Mouse (Mus musculus) embryonic facial prominence, embryonic 12.5 days (tissue): Measurements from ENCODE around the gene Clec4a1. TPM values are rescaled to one million over a fixed set of nuclear protein-coding genes. Genes with fewer than 3 reads are reported as not detected.

Experiments used
- ATAC-seq: fragments of 200-750 bp; cut with Nextera tagmentation; 2 replicates; pipeline ENCODE4 v1.8.0; 2017; ENCODE audit not compliant: insufficient number of reproducible peaks, insufficient read depth, low FRiP score, low TSS enrichment
- H3K27ac ChIP-seq: fragments of 300-500 bp; sonication (generic); 2 replicates; pipeline ENCODE4 v1.5.1; 2016; ENCODE audit warnings: mild to moderate bottlenecking
- H3K27me3 ChIP-seq: fragments of 300-500 bp; sonication (generic); 2 replicates; pipeline ENCODE4 v1.6.1; 2016; ENCODE audit warnings: mild to moderate bottlenecking, moderate library complexity
- H3K36me3 ChIP-seq: fragments of 300-500 bp; sonication (generic); 2 replicates; pipeline ENCODE4 v1.6.1; 2016; ENCODE audit warnings: mild to moderate bottlenecking
- H3K4me1 ChIP-seq: fragments of 300-500 bp; sonication (generic); 2 replicates; pipeline ENCODE4 v1.6.1; 2016
- H3K4me2 ChIP-seq: fragments of 300-500 bp; sonication (generic); replicated peaks from 2 replicates; pipeline ENCODE4 v1.6.1; 2016; ENCODE audit warnings: mild to moderate bottlenecking, moderate library complexity
- H3K4me3 ChIP-seq: fragments of 300-500 bp; sonication (generic); 2 replicates; pipeline ENCODE4 v1.5.1; 2016; ENCODE audit warnings: mild to moderate bottlenecking
- H3K9ac ChIP-seq: fragments of 300-500 bp; sonication (generic); 2 replicates; pipeline ENCODE4 v1.6.1; 2016; ENCODE audit warnings: mild to moderate bottlenecking, moderate library complexity
- H3K9me3 ChIP-seq: fragments of 300-500 bp; sonication (generic); 2 replicates; pipeline ENCODE4 v1.6.1; 2016; ENCODE audit warnings: mild to moderate bottlenecking, moderate library complexity
- WGBS: fragments of 180-500 bp; shearing (Covaris S2); methylation state at CpG from one replicate; pipeline ENCODE4 v1.1.7; 2016; 5-methylcytosine and 5-hydroxymethylcytosine counted together
- polyA plus RNA-seq: library from polyadenylated mRNA; unstranded; fragments of >200 nt; fragmentation: Nextera tagmentation; extraction: Ambion mirVana; gene quantifications from 2 replicates; pipeline ENCODE4 v1.2.1, GENCODE M21; 2016

The Clec4a1 gene
- polyA plus RNA-seq = 0.90 and 0.93 TPM in 2 replicates

DNA sequence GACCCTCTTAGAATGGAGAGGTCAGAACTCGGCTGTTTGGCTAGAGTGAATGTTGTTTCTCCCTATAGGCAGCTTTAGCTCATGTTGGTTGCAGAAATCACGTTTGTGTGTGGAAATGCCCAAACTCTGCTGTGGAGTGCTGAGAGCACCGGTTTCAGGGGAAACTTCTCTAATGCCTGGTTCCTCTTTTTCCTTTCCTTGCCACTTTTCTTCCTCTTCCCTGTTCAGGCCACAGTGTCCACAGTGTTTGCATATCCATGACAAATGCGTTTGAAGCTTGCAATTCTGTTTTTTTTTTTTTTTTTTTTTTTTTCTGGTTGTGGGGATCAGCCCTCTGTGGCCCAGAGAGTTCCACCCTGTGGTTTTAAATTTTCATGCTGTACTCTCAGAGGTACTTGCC, at the start of gene Clec4a1:
TSS of gene Clec4a1 (plus strand) at position 398 of the 400 bp plus-strand sequence.
- H3K9ac ChIP-seq = no peak within 1 kb of the TSS
- no peaks in the 10 kb centered on the region for H3K4me1 ChIP-seq
- 62% methylated on average over 4 of the region's 4 CpGs for WGBS
- no peaks in the 10 kb centered on the region for H3K9me3 ChIP-seq
- no peak within 1 kb of the TSS for H3K4me2 ChIP-seq
- ATAC-seq = no peak
- H3K36me3 ChIP-seq = no peaks in the 10 kb centered on the region
- H3K27ac ChIP-seq = no peak within 1 kb of the TSS
- no peak within 1 kb of the TSS for H3K4me3 ChIP-seq
- H3K27me3 ChIP-seq = no peaks in the 10 kb centered on the region

DNA sequence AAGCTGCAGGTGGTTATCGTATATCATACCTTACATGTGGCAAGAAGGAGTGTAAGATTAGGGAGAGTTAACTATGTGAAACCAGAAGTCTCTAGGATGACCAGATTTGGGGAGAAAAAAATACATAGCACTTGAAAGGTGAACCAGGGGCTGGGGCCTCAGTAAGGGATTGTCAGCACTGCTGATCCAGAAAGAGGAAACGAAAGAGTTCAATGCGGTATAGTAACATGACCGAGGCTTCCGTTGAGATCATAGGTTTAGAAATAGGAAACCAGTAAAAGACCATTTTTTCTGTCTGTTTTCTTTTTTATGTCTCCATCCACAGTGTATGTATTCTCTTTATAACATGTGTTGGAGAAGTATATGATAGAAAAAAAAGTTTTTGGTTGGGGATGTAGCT, 48.8 kb upstream of the Clec4a1 start:
- H3K4me2 ChIP-seq = no peak overlapping the region
- no peaks in the 10 kb centered on the region for H3K27me3 ChIP-seq
- H3K4me3 ChIP-seq = no peak overlapping the region
- H3K9ac ChIP-seq = no peak overlapping the region
- peaks cover 4% of the 10 kb centered on the region for H3K4me1 ChIP-seq
- no peak for ATAC-seq
- H3K27ac ChIP-seq = no peak overlapping the region
- no peaks in the 10 kb centered on the region for H3K36me3 ChIP-seq
- WGBS = 96% methylated on average over 5 of the region's 5 CpGs
- no peaks in the 10 kb centered on the region for H3K9me3 ChIP-seq

DNA sequence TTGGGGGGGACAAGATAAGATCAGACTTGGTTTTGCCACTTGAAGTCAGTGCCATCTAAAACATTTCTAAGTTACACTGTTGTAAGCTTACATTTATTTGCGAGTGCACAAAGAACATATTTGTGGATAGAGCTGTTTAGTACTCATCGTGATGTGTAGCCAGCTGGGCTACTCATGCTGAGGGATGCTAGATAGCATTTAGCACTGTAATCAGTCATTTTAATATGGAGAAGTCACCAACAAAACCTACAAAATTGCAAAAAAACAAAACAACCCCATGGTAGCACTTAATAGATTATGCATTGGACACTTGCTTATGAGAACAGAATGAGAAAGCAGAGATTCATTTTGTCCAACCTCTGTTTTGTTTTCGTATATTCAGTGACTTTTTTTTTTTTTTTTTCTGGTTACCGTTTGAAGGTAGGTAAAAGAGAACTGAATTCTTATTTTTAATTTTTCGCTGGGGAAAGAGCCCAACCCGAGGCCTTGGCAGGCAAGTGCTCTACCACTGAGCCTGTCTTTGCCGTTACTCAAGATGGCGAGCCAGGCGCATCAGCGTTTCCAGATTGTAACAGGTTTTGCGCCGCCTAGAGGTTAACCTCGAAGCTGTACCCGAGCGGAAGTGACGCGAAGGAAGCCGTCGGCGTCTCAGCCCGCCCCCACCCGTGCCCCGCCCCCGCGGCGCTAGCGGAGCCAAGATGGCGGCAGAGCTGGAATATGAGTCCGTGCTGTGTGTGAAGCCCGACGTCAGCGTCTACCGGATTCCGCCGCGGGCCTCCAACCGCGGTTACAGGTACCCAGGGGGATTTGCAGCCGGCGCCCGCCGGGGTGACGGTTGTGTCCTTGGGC, 47.6 kb upstream of the Clec4a1 start, which contains the start of gene Necap1:
TSS of gene Necap1 (plus strand) at position 604 of the 849 bp plus-strand sequence.
- Histone ChIP-seq H3K4me2 (peak within 1 kb of the TSS; percentile 54), H3K27me3 (no peaks in the 10 kb centered on the region), H3K36me3 (0 out of 2 replicates have a peak, but pooled peaks cover 5% of the 10 kb centered on the region), H3K27ac (peak within 1 kb of the TSS; percentile 83), H3K9me3 (no peaks in the 10 kb centered on the region), H3K9ac (peak within 1 kb of the TSS; percentile 83), H3K4me1 (peaks cover 4% of the 10 kb centered on the region), H3K4me3 (peak within 1 kb of the TSS; percentile 88)
- WGBS = 7% methylated on average over 43 of the region's 43 CpGs
- peak; percentile 93 for ATAC-seq

DNA sequence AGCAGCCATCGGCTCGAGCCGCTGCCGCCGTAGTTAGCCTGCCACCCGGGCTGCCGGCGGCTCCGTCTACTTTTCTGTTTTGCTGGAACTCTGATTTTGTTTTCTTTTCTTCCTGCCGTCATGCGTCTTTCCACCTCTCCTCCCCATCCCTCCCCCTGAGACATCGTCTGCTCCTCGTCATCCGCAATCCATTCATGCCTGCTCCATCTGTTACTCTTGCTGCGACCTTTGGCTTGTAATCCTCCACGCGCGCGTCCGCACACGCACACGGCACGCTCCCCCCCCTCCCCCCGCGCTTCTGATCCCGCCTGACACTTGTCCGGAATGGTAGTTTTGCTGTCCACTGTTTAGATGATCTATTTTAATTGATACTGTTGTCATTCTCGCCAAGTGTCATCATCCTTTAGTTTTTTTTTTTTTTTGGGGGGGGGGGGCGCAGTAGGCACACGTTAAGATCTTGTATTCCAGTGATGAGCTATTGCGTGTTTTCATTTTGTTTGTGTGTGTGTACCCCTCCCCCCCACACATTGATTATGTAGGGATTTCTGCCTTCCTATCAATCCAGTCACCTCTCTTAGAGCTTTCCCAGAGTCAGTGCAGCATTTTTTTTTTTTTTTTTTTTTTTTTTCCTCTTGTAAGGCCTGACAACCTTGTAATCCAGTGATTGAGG, 46.8 kb upstream of the Clec4a1 start:
- Histone ChIP-seq H3K27me3 (no peaks in the 10 kb centered on the region), H3K4me2 (peak overlapping the region; percentile 54), H3K27ac (peak overlapping the region; percentile 83), H3K36me3 (0 out of 2 replicates have a peak, but pooled peaks cover 5% of the 10 kb centered on the region), H3K4me1 (peaks cover 4% of the 10 kb centered on the region), H3K4me3 (peak overlapping the region; percentile 88), H3K9ac (peak overlapping the region; percentile 83), H3K9me3 (no peaks in the 10 kb centered on the region)
- under 1% methylated on average over 31 of the region's 31 CpGs for WGBS
- ATAC-seq = peak; percentile 72

DNA sequence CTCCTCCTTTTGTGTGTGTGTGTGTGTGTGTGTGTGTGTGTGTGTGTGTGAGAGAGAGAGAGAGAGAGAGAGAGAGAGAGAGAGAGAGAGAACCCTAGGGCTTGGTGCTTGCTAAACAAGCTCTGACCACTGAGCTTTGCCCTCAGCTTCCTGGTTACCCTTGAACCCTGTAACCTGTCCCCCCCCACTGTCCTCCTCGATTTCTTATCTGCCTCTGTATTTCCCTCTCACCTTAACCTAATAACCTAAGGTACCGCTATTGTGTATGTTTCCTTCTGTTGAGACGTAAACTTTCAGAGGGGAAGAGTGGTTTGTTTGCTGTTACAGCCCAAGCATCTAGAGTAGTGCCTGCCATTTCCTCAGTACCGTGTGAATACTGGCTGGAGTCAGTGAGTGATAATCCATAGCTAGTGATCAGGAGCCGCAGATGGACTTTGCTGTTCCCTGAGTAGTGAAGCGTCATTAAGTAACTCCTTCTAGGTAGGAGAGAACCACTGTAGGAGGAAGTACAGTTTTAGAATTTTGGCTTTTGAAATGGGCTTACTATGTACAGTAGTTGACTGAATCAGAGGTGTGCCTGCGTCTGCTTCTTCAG, 42.4 kb upstream of the Clec4a1 start:
- no peaks in the 10 kb centered on the region for H3K9me3 ChIP-seq
- H3K4me3 ChIP-seq = no peak overlapping the region
- H3K36me3 ChIP-seq = peaks cover 39% of the 10 kb centered on the region
- H3K4me2 ChIP-seq = no peak overlapping the region
- no peak overlapping the region for H3K9ac ChIP-seq
- no peaks in the 10 kb centered on the region for H3K27me3 ChIP-seq
- no peak for ATAC-seq
- WGBS = 92% methylated on average over 7 of the region's 7 CpGs
- peaks cover 4% of the 10 kb centered on the region for H3K4me1 ChIP-seq
- H3K27ac ChIP-seq = no peak overlapping the region

DNA sequence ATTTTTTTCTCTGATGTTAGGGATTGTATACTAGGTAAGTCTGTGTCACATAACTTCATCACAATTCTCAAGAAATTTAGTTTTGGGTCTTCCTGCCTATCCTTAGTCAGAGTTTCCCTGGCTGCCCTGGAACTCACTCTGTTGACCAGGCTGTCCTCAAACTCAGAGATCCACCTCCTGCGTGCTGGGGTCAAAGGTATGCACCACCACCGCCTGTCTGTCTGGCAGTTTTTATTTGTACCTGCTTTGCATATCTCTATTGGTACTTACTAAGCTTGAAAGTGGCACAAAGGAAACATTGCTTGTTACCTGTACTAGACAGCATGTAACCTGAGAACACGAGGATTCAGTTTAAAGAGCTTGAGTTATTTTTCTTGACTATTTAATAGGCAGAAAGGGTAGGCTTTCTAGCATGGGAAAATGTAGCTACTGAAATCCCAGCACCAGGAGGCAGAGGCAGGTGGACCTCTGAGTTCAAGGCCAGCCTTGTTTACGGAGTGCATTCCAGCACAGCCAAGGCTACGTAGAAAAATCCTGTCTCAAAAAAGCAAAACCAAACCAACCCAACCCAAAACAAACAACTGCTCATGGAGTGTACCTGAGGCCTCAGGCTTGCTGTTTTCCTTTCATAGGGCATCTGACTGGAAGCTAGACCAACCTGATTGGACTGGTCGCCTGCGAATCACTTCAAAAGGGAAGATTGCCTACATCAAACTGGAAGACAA, 41.7 kb upstream of the Clec4a1 start:
- Histone ChIP-seq H3K4me1 (peaks cover 4% of the 10 kb centered on the region), H3K27me3 (no peaks in the 10 kb centered on the region)
- 91% methylated on average over 7 of the region's 7 CpGs for WGBS

DNA sequence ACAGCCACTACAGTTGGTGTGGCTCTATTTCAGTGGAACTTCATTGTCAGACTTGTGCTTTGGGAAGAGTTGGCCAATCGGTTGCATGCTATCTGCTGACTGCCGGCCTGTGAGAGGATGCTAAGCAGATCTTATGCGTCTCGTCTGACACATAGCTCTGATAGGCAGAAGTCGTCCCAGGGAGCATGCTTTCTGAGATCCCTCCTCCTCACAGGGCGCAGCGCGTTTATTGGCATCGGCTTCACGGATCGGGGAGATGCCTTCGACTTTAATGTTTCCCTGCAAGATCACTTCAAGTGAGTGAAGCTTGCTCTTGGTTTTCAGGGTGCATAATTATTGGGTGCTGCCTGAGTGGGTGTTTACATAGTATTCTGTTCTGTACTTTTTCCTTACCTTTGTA, 40.4 kb upstream of the Clec4a1 start:
- Histone ChIP-seq H3K4me3 (no peak overlapping the region), H3K4me1 (no peaks in the 10 kb centered on the region), H3K27me3 (no peaks in the 10 kb centered on the region), H3K27ac (no peak overlapping the region), H3K36me3 (peaks cover 55% of the 10 kb centered on the region), H3K4me2 (no peak overlapping the region), H3K9me3 (no peaks in the 10 kb centered on the region), H3K9ac (no peak overlapping the region)
- 90% methylated on average over 12 of the region's 12 CpGs for WGBS
- no peak for ATAC-seq

More for the DNA sequence above, 41.7 kb upstream of the Clec4a1 start:
- Histone ChIP-seq H3K27ac (no peak overlapping the region), H3K9me3 (no peaks in the 10 kb centered on the region), H3K4me3 (no peak overlapping the region), H3K4me2 (no peak overlapping the region), H3K9ac (no peak overlapping the region), H3K36me3 (peaks cover 46% of the 10 kb centered on the region)
- no peak for ATAC-seq

DNA sequence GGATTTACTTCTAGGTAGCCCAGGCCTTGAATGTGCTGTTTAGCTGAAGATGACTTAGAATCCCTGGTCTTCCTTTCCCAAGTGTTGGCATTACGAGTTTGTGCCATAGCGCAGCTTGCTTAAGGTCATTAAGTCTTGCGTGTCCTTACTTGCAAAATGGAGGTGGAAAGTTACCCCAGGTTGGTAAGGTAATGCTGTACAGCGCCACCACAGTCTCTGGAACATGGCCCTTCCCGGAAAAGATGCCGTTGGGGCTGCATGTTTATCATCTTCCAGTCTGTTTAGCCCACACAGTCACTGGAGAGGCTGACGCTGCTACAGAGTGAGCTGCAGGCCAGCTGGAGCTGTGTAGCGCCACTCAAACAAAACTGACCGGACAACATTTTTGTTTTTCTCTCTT, 38.0 kb upstream of the Clec4a1 start:
- no peak overlapping the region for H3K27ac ChIP-seq
- H3K9ac ChIP-seq = no peak overlapping the region
- ATAC-seq = no peak
- peaks cover 75% of the 10 kb centered on the region for H3K36me3 ChIP-seq
- H3K9me3 ChIP-seq = no peaks in the 10 kb centered on the region; the same call in 1 of the 2 replicates
- H3K4me2 ChIP-seq = no peak overlapping the region
- 90% methylated on average over 9 of the region's 9 CpGs for WGBS
- H3K4me3 ChIP-seq = no peak overlapping the region
- no peaks in the 10 kb centered on the region for H3K4me1 ChIP-seq
- no peaks in the 10 kb centered on the region for H3K27me3 ChIP-seq

DNA sequence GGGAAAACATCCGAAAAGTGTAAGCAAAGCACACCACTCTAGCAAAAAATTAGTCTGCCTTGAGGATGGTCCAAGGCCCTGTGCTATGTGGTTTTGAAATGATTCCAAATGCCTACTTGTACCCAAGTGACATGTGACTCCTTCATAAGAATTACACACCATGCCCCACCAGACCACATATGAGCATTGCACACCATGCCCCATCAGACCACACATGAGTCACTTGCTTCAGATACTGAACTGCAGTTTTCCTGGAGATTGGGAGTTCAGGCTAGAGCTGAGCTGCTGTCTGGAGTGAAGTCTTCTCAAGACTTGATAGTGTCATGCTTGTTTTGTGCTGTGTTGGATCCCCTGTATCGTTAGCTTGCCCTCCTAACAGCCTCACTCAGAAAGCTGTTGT, 32.0 kb upstream of the Clec4a1 start:
- Histone ChIP-seq H3K27me3 (no peaks in the 10 kb centered on the region), H3K4me2 (no peak overlapping the region), H3K36me3 (peaks cover 61% of the 10 kb centered on the region), H3K9ac (no peak overlapping the region), H3K4me3 (no peak overlapping the region), H3K9me3 (no peaks in the 10 kb centered on the region; the same call in 1 of the 2 replicates), H3K4me1 (no peaks in the 10 kb centered on the region), H3K27ac (no peak overlapping the region)
- no peak for ATAC-seq
- 91% methylated on average over 2 of the region's 2 CpGs for WGBS

DNA sequence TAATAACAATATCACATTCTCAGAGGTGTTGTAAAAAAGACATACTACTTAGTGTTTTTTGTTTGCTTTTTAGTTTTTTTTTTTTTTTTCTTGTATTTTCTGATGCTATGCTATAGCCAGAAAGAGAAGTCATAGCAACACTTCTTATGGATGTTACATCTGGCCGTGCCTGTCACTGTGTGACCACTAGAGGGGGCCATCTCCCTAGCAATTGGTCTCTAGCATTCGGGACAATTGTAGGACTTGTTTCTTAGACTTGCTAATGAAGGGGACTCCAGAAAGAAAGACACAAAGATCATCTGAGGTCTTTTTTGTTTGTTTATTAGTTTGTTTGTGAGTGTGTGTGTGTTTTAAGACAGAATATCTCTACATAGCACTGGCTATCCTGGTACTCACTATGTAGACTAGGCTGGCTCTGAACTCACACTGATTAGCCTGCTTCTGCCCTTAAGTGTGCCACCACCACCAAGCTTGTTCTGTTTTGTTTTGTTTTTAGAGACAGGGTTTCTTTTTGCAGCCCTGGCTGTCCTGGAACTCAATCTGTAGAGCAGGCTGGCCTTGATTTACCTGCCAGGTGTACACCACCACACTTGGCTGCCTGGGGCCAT, 29.1 kb upstream of the Clec4a1 start:
- H3K36me3 ChIP-seq = peaks cover 38% of the 10 kb centered on the region
- 14% methylated on average over 2 of the region's 2 CpGs for WGBS

DNA sequence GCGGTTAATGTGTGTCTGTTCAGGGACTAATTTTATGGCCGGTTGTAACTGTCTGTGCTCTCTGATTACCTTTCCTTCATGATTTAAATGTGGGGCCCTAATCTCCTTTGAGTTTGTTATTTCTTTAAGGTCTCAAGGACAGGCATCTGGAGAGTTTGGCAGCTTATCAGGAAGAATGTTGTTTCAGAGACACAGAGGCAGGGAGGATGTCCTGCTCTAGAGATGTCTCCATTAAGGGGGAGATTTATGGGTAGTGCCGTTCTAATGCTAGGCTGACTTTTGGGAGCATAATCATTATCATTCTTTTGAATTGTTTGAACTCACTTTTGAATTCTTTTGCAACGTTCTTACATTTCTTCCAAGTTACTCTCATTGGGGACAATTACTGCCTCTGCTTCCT, 1.7 kb upstream of the Clec4a1 start:
- ATAC-seq = no peak
- no peak overlapping the region for H3K4me3 ChIP-seq
- no peak overlapping the region for H3K4me2 ChIP-seq
- no peaks in the 10 kb centered on the region for H3K9me3 ChIP-seq
- WGBS = 77% methylated on average over 4 of the region's 4 CpGs
- no peaks in the 10 kb centered on the region for H3K4me1 ChIP-seq
- no peak overlapping the region for H3K27ac ChIP-seq
- no peaks in the 10 kb centered on the region for H3K36me3 ChIP-seq
- H3K27me3 ChIP-seq = no peaks in the 10 kb centered on the region
- no peak overlapping the region for H3K9ac ChIP-seq

More for the DNA sequence above, 29.1 kb upstream of the Clec4a1 start:
- Histone ChIP-seq H3K27me3 (no peaks in the 10 kb centered on the region), H3K9me3 (no peaks in the 10 kb centered on the region; the same call in 1 of the 2 replicates), H3K4me2 (no peak overlapping the region), H3K4me1 (no peaks in the 10 kb centered on the region), H3K4me3 (no peak overlapping the region), H3K27ac (no peak overlapping the region), H3K9ac (no peak overlapping the region)
- no peak for ATAC-seq
